Mouse (Mus musculus) adrenal gland, postnatal 10 days (tissue): Measurements from ENCODE around the gene Prpf8. TPM values are rescaled to one million over a fixed set of nuclear protein-coding genes. Genes with fewer than 3 reads are reported as not detected.
"Not testable (repeated sequence)": the region's sequence is repeated elsewhere in the genome, so short reads cannot be mapped to it uniquely, and the experiment has no call there.

Experiments
- DNase-seq: peaks from one replicate; pipeline ENCODE4 v3.0.0; 2021; ENCODE audit warnings: mixed read lengths
- total RNA-seq, 2 experiments: library from RNA; stranded (reverse); gene quantifications; 2 replicates each; pipeline ENCODE4 v1.2.3; 2021

Gene Prpf8
- total RNA-seq, 2 experiments from 2014 or later: 112 to 130 TPM

DNA sequence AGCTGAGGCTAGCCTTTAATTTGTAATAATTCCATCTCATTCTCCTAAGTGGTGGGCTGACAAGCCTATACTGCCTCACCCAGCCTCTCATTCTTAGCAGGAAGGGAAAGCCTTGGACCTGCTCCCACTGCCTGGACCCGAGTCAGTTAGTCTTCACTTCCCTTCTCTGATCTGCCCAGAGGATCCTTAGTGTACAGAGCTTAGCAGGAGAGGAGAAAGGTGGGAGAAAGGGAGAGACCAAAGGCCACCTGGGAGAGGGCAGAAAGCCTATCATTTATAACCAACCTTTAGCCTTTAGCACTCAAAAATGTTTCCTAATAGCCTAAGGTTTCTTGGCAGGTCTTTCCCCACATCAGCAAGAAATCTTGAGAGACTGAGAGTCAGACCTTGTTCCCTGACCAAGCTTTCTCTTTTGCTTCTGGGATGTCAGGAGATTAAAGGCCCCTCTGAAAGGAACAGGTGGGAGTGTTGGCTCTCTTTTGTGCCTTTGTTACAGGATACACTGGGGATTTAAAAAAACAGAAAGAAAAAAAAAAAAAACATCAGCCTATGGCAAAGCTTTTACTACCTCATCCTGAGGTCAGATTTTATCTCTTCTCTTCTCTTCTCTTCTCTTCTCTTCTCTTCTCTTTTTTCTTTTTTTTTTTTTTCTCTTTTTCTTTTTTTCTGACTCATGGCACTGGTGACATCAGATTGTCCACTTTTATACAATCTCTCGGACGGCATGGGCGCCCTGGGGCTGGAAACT lies 47.8 kb downstream of the Prpf8 start:
- no peak for DNase-seq

DNA sequence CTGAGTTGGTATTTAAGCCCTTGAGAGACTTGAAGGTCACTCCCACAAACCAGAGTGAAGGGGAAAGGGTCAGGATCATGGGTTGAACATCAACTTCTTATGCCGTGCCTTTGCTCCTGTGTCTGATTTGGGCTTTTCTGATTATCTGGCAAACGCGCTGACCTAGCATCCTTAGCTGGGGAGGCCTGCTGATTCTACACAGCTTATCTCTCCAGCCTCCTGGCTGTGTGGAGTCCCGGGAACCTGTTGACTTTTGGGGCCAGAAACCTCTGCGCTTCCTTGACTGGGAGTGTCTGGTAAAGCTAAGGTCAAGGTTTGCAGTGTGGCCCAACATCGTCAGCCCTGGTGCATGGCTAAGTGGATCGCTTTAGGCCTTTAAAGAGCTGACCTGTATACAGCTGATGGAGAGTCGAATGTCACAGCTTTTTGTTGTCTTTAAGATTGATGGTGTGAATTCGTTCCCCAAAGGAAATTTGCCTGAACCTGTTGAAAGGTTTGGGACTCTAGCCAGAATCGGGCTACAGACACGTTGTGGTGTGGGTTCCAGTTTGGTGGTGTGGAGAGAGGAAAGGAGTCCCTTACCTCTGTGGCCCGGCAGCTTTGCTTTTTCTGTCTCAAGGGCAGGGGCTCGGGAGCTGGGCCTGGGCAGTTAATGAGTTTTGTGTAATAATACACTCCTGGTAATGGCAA lies 48.6 kb downstream of the Prpf8 start:
- no peak for DNase-seq

DNA sequence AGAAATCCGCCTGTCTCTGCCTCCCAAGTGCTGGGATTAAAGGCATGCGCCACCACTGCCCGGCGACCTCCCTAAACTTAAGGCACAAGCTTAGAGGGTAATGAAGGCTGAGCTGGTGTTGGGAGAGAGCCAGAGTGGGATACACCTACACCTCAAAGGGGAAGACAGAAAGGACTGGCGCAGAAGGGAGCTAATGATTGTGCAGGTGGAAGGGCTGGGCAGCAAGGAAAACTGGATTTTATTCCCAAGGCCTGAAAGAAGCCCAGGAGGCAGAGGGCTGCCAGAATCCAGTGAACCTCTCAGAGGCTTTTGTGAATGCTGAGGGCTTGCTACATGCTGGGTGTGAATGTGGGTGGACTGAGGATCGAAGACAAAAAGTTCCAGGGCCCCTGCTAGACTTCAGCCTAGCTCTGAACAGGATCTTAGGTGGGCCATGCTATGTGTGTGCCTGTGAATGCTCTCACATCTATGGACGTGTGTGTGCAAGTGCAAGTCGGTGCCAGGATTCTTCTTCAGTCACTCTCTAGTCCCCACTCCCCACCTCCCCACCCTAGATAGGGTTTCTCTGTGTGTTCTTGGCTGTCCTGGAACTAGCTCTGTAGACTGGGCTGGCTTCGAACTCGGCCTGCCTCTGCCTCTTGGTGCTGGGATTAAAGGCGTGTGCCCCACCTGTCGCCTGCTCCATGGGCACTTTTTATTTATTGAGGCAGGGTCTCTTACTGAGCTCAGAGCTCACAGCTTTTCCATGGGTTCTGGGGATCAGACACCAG lies 49.8 kb downstream of the Prpf8 start:
- DNase-seq: no peak

DNA sequence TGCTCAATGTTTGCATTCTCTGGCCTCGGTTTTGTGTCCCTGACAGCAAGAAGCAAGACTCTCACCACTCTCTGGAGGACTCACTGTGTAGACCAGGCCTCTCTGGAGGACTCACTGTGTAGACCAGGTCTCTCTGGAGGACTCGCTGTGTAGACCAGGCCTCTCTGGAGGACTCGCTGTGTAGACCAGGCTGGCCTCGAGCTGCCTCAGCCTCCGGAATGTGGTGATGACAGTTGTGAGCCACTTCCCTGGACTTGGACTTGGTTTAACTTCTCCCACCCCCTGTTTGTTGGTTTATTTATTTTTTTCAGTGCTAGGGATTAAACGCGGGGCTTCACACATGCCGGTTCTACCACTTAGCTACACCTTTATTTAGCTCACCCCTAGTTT lies 50.4 kb downstream of the Prpf8 start:
- no peak for DNase-seq

DNA sequence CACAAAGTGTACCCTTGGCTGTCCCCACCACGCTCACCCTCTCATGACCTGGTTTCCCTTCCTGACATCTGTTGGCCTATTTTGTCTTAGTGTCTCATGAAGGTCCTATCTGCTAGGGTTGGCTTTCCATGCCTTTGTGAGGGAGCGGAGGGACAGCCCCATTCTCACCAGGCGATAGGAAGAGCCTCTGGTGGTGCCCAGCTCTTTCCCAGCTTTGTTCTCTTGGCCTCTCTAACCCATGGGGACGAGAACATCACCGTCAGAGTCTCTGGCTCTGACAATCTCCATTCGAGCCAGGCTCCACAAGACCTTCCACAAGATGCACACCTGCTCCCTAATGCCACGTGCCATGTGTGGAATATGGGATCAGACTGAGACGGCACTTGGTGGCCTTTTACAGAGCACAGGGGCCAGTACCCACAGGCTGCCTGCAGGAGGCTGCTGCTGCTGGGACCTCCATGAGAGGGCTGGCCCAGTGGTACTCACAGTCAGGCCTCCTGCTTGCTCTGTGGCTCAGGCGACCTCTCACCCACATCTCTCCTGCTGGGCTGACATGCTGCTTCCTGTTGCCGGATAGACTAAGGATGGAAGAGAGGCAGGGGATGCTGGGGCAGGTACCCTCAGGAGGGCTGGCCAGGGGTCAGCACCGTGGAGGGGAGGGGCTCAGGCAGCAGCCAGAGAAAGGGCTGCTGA lies 51.0 kb downstream of the Prpf8 start:
- DNase-seq: no peak

DNA sequence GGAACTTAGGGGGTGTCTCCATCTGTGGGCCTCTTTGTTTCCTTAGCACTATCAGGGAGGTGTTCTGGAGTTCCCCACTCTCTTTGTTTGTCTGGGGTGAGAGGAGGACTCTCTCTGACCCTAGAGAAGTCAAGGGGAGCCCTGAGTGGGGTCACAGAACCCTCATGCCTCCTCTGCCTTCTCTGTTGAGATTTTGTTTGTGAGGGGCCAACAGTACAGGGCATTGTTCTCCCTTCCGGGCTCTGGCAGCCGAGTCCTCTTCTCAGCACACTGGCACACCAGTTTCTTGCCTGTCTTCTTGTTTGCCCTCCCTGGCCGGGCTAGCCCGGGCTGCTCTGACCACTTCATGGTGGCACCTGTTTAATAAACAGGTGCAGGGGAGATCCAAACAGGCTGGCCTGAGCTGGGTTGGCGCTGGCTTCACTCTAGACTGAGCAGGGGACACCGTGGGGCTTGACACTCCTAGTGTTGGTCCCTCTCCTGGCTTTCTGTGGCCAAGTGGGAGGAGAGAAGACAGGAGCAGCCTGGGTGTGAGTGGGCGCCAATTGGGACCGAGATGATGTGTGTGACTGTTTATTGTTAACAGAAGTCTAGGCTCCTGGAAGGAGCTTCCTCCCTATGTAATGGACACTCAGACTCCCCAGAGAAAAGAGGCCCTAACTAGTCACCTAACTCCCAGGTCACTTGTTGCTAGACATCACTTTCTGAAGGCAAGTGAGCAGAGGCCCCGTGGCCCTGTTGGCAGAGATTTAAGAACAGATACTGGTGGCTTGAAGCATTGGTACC lies 51.8 kb downstream of the Prpf8 start:
- DNase-seq: no peak

DNA sequence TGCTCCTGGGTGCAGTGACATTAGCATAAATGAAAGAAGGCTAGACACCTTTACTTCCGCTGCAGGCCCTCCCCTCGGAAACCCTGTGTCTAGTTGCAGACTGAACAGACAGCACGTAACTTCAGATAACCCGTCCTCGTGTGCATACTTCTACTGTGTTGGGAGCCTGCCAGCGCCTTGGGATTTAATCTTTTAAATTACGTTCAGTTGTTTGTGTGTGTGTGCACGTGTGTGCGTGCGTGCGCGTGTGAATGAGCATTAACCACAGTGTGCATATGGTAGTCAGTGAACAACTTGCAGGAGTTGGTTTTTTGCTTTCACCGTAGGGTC lies 52.3 kb downstream of the Prpf8 start:
- no peak for DNase-seq

DNA sequence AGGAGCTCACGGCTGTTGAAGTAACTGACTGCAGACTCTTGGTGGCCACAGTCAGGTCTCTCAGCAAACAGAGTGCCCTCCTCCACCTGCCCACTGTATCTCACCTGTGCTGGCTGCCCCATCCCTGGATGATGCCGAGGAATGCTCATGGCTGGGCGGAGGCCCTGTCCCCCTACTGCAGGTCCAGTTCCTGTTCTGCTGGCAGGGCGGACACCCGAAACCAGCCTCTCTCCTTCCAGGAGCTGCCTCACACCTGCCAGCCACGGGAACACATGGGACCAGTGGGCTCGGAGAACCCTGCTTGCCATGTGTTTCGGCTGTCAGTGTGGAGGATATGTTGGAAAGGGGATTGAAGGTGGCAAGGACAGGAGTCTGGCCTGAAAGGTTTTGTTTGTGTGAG lies 53.6 kb downstream of the Prpf8 start:
- no peak for DNase-seq

DNA sequence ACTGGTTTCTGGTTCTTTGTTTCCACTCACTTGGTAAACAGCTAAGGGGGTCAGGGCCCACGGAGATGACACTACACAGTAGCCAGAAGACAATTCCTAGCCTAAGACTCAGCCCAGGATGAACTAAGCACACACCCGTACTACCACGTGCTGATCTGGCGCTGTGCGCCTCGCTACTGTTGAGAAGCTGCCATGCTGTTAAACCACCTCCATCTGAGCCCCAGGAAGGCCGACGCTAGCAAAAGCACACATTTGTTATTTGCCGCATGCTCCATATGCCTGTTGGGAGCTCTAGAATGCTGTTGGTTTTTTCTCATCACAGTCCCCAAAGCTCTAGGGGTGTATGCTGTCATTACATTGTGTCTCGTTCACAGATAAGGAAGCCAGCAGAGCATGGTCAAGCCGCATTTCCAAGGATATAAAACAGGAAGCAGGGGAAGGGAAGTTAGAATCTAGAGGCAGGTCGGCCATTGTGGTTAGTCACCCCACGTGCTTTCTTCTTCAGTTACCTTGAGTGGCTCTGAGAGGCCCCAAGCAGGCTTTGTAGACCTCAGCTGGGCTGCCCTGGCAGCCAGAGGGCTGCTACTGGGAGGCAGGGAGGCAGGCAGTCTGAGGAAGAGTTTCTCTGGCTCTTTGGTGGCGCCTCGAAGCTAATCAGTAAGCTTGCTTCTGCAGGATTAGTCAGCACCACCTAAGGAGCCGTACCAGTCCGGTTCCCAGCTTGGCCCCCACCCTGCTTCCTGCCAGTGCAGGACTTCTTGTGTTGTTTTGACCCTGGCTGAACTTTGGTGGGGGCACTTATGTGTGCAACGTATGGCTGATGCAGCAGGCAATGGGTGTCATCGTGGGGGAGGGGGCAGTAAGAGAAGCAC lies 54.3 kb downstream of the Prpf8 start:
- DNase-seq: no peak

DNA sequence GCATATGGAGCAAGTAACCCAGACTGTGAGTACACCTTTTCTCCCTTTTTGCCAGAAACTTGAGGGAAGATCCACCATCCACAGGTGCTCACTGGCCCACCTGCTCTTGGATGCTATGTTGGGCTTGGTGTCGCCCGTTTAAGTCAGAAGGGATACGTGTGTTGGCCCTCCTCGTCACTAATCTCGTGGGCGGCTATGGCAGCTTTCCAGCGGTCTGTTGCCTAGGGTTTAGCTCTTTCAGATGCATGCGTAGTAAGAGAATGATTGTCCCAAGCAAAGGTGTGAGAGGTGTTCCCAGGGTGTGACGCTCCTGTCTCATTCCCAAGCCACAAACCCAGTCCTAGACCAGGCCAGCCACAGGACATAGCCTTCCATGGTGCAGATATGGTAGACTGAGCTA lies 58.1 kb downstream of the Prpf8 start:
- no peak for DNase-seq

DNA sequence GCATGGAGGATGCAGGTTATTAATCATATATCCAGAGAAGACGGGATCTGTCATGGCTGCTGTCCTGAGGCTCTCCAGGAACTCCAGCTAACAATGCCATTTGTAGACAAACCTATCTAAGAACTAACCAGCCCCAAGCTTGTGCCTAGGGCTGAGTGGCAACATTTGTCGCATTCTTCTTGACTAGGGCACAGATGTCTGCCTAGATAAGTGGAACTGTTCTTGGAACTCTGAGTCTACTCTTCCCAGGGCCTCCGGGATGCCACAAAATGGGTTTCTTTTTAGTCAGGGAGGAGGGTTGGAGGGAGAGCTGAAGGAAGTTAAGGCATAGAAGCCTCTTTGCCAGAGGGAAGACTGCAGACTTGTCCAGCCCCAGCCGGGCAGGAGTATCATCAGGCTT lies 59.4 kb downstream of the Prpf8 start:
- no peak for DNase-seq

DNA sequence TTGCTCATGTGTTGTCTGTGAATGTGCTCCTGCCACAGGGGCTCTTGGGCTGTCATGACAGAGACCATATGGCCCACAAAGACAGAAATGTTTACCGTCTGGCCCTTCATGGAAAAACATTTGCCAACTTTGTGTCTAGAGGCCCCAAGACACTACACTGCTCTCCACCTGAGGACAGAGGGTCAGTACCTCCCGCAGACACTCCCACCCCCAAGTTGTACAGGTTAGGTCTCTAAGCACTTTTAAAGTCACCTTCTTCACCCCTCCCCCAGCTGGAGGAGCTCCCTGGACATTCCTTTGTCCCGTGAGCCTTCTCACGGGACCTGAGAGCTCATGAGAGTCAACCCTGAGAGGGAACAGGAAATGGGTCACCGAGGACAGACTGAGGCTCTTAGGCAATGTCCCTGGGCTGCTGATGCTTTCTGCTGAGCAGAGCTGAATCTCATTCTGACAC lies 63.1 kb downstream of the Prpf8 start:
- peak; percentile 40 for DNase-seq

DNA sequence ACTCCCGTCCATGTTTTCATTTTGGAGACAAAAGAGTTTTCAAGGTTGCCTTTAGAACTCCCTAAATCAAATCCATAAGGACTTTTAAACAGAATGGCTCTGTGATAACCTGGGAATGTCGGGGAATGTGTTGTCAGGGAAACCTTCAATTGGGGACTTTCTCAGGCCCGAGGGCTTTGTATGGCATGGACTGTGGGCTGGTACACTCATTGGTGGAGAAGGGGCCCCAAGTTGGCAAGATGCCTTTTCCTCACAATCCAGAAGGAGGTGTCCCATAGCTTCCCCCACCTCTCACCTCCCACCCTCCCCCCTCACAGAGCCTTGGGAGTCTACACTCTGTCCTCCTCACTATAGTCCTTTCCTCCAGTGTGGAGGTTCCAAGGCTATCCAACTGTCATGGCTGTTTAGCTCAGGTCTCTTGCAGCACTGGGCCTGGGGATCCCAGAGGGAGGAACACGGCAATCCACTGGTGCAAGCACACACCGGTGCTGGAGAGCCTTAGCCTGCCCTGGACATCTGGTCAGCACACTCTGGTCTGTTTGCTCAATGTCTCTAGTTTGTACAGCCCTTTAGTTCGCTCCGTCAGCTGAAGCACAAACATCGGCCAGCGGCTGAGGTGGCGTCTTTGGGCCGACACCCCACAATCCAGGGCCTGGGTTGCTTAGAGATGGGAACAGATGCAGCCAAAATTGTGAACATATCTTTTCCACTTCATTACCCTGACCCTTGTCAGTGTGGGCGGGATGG lies 63.8 kb downstream of the Prpf8 start:
- no peak for DNase-seq

DNA sequence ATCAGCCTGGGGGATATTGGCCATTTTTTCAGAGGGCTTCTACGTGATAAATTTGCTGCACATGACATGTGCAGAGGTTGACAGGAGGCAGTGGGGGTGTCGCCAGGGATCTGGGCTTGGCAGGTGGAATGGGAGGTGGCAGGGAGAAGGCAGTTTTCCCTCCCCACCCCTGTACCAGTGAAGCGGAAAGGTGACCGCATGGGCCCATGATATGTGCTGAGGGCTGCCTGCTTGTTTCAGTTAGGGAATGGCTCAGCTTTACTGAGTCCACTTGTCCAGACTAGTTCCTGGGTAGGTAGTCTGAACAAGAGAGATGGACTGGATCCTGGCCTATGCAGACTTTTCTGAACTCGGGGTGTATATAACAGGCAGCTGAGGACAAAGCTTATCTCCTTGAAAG lies 64.7 kb downstream of the Prpf8 start:
- DNase-seq: no peak

DNA sequence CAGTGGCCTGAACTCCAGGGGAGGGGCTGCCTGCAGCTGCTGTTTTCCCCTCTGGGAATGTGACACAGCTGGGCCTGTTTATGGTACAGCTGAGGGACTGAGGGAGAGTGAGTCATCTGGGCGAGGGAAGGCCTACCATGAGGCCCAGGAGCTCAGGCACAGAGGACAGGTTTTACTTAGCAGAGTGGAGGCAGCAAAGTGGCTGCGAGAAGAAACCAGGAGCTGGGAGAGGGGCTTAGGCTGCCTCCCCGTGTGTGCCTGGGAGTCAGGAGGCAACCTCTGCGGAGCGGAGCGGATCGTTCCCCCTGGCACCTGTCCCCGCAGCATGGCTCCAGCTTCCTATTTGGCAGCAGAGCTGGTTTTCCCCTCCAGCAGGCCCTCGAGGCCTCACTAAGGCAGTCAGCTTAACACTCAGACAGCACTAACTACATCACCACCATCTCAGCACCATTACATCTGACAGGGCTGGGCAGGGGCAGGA lies 65.4 kb downstream of the Prpf8 start:
- peak; percentile 48 for DNase-seq

DNA sequence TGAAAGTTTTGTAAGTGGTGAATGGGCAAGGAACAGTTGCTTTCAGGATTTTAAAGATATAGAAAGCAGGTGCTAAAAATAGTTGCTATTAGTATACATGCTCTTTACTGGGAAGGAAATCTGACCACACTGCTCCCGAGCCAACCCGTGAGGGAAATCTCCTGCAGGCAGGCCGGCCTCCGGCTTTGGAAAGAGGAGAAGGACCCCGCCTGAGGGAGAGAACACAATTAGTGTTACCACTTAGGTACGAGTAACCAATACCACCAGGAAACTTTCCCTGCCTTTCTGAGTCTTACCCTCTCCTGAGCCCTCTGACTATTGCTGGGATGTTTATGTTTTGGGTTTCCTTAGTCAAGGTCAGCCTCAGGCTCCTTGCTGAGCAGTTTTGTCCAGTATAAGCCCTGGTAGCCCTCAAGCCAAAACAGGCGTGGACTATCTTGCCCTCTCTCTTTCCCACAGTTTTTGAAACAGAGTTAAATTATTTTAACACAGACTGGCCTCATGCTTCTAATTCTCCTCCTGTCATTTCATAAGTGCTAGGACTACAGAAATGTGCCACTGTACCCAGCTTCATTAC lies 66.4 kb downstream of the Prpf8 start:
- DNase-seq: no peak

DNA sequence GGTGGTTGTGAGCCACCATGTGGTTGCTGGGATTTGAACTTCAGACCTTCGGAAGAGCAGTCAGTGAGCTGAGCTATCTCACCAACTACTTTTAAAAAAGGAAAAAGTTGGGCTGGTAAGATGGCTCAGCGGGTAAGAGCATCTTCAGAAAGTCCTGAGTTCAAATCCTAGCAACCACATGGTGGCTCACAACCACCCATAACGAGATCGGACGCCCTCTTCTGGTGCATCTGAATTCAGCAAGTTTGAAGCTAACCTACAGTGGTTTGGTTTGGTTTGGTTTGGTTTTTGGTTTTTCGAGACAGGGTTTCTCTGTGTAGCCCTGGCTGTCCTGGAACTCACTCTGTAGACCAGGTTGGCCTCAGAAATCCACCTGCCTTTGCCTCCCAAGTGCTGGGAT lies 69.4 kb downstream of the Prpf8 start:
- not testable (repeated sequence) for DNase-seq

DNA sequence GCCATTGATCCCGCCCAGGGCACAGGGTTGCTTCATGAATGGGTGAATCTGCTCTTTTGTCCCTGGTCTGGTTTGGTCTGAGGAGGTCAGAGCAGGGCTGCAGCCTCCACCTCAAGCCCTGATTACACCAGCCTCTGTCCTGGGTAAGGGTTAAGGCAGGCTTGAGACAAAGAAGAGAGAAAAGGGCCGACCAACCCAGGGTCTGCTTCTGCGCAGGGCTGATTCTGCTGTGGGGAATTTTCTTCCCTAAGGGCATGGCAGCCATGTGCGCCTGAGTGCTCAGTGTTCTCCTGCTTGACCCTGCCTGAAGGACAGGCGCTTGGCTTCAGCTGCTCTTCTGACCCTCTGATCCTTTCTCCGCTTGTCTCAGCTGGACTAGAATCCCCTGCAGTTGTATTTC lies 70.5 kb downstream of the Prpf8 start:
- no peak for DNase-seq

DNA sequence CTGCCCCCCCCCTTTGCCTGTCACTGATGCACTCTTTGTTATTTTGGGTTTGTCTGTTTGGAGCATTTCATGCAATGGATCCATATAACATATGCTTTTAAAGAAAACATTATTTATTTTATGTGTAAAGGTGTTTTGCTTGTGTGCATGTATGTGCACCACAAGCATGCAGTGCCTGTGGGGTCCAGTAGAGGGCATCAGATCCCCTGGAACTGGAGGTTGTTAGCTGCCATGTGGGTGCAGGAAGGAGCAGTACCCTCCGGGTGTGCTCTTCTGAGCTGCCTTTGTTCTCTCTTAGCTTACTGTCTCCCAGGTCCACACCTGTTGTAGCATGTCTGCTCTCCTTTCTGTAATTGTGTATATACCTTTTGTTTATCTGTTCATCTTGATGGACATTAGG lies 71.5 kb downstream of the Prpf8 start:
- no peak for DNase-seq
